Mouse (Mus musculus): ENCODE results near the gene Ccdc162.

The Ccdc162 gene

GRCm38 (mm10) chr10:41538986-41539385 lies 177.4 kb downstream of the Ccdc162 start:
- DNase-seq (ENCODE audit: low read depth, low spot score) = no peak

GRCm38 (mm10) chr10:41537983-41538330 lies 178.5 kb downstream of the Ccdc162 start:
- DNase-seq (ENCODE audit: low read depth, low spot score) = no peak

GRCm38 (mm10) chr10:41537226-41537982 lies 179.0 kb downstream of the Ccdc162 start:
- DNase-seq (ENCODE audit: low read depth, low spot score) = no peak

- no peak for DNase-seq (ENCODE audit: low read depth, low spot score)
Measured at GRCm38 (mm10) chr10:41536714-41537113, 179.7 kb downstream of the Ccdc162 start.

- no peak for DNase-seq (ENCODE audit: low read depth, low spot score)
Measured at GRCm38 (mm10) chr10:41535991-41536390, 180.4 kb downstream of the Ccdc162 start.

- peak; percentile 63 for DNase-seq (ENCODE audit: low read depth, low spot score)
Measured at GRCm38 (mm10) chr10:41529972-41530371, 186.5 kb downstream of the Ccdc162 start.

GRCm38 (mm10) chr10:41525696-41526095 lies 190.7 kb downstream of the Ccdc162 start:
- DNase-seq (ENCODE audit: low read depth, low spot score) = no peak

- DNase-seq (ENCODE audit: low read depth, low spot score) = no peak
Measured at GRCm38 (mm10) chr10:41523386-41523785, 193.0 kb downstream of the Ccdc162 start.

- DNase-seq (ENCODE audit: low read depth, low spot score) = no peak
Measured at GRCm38 (mm10) chr10:41520410-41520673, 196.1 kb downstream of the Ccdc162 start.

- peak; percentile 88 for DNase-seq (ENCODE audit: low read depth, low spot score)
Measured at GRCm38 (mm10) chr10:41519640-41520409, 196.6 kb downstream of the Ccdc162 start.

GRCm38 (mm10) chr10:41518981-41519618 lies 197.3 kb downstream of the Ccdc162 start, which contains the start of gene Cd164:
Cd164 (plus strand) TSS chr10:41519414.
- DNase-seq (ENCODE audit: low read depth, low spot score) = peak; percentile 97

- peak; percentile 97 for DNase-seq (ENCODE audit: low read depth, low spot score)
Measured at GRCm38 (mm10) chr10:41518508-41518980, 197.9 kb downstream of the Ccdc162 start.

- no peak for DNase-seq (ENCODE audit: low read depth, low spot score)
Measured at GRCm38 (mm10) chr10:41514921-41515320, 201.5 kb downstream of the Ccdc162 start.

- DNase-seq (ENCODE audit: low read depth, low spot score) = no peak
Measured at GRCm38 (mm10) chr10:41514301-41514700, 202.1 kb downstream of the Ccdc162 start.

GRCm38 (mm10) chr10:41509160-41509559 lies 207.3 kb downstream of the Ccdc162 start:
- peak; percentile 47 for DNase-seq (ENCODE audit: low read depth, low spot score)

GRCm38 (mm10) chr10:41505446-41505845 lies 211.0 kb downstream of the Ccdc162 start:
- peak; percentile 77 for DNase-seq (ENCODE audit: low read depth, low spot score)

- no peak for DNase-seq (ENCODE audit: low read depth, low spot score)
Measured at GRCm38 (mm10) chr10:41504996-41505395, 211.4 kb downstream of the Ccdc162 start.

- no peak for DNase-seq (ENCODE audit: low read depth, low spot score)
Measured at GRCm38 (mm10) chr10:41500941-41501340, 215.5 kb downstream of the Ccdc162 start.

GRCm38 (mm10) chr10:41491111-41491510 lies 225.3 kb downstream of the Ccdc162 start:
- DNase-seq (ENCODE audit: low read depth, low spot score) = peak; percentile 52

GRCm38 (mm10) chr10:41490518-41490873 lies 225.9 kb downstream of the Ccdc162 start:
- DNase-seq (ENCODE audit: low read depth, low spot score) = no peak

- DNase-seq (ENCODE audit: low read depth, low spot score) = peak; percentile 93
Measured at GRCm38 (mm10) chr10:41489708-41490517, 226.5 kb downstream of the Ccdc162 start, which contains the start of the genes Smpd2 and Ppil6. Smpd2 (minus strand) TSS chr10:41490369. Ppil6 (plus strand) TSS chr10:41490439.

GRCm38 (mm10) chr10:41489294-41489693 lies 227.1 kb downstream of the Ccdc162 start:
- DNase-seq (ENCODE audit: low read depth, low spot score) = no peak
